Mouse (Mus musculus): ENCODE results near the gene Dctn1.

- TF ChIP-seq CTCF (IDR thresholded peaks at IDR 0.05; ENCODE audit: extremely low read depth, insufficient read depth, low read length) (no peak), POLR2A (IDR thresholded peaks at IDR 0.05; ENCODE audit: extremely low read depth, insufficient read depth, low read length) (no peak)
Measured at GRCm38 (mm10) chr6:83180605-83181004, 14.9 kb downstream of the Dctn1 start.
